Mouse (Mus musculus): ENCODE data around the gene H2afz. TPM values are rescaled to one million over a fixed set of nuclear protein-coding genes. Genes with fewer than 3 reads are reported as not detected.

H2afz gene
- total and polyA plus RNA-seq, 2 experiments from 2014 or later, result 327 to 609 TPM

GRCm38 (mm10) chr3:137831156-137831555, 33.1 kb upstream of the H2afz start:
- no peaks in the 10 kb centered on the region; the same call in 1 of the 2 replicates for H3K36me3 ChIP-seq (ENCODE audit: insufficient read depth, low read length)
- H3K9me3 ChIP-seq (ENCODE audit: low read length), result no peaks in the 10 kb centered on the region
- no peak overlapping the region for H3K9ac ChIP-seq (replicated peaks; ENCODE audit: low read length, poor library complexity, severe bottlenecking)
- no peak for TF ChIP-seq CTCF (IDR thresholded peaks at IDR 0.05)
- H3K27ac ChIP-seq (ENCODE audit: low read depth, low read length), result no peak overlapping the region
- ATAC-seq (ENCODE audit: low FRiP score) (no peak), DNase-seq (ENCODE audit: low spot score) (no peak)
- no peak overlapping the region for H3K4me2 ChIP-seq (ENCODE audit: low read depth, low read length, poor library complexity, severe bottlenecking)
- no peaks in the 10 kb centered on the region for H3K4me1 ChIP-seq (ENCODE audit: insufficient read depth, low read length)
- H3K27me3 ChIP-seq (ENCODE audit: insufficient read depth, low read length), result no peaks in the 10 kb centered on the region
- WGBS, result 85% methylated on average over 2 of the region's 2 CpGs
- no peak overlapping the region for H3K4me3 ChIP-seq (ENCODE audit: low read depth, low read length)

GRCm38 (mm10) chr3:137833128-137833527, 31.2 kb upstream of the H2afz start:
- DNase-seq (ENCODE audit: low spot score), result no peak
- Histone ChIP-seq H3K27ac (ENCODE audit: low read depth, low read length) (no peak overlapping the region), H3K4me1 (ENCODE audit: insufficient read depth, low read length) (no peaks in the 10 kb centered on the region), H3K4me3 (ENCODE audit: low read depth, low read length) (no peak overlapping the region), H3K27me3 (ENCODE audit: insufficient read depth, low read length) (no peaks in the 10 kb centered on the region), H3K9ac (replicated peaks; ENCODE audit: low read length, poor library complexity, severe bottlenecking) (no peak overlapping the region), H3K9me3 (ENCODE audit: low read length) (no peaks in the 10 kb centered on the region), H3K4me2 (ENCODE audit: low read depth, low read length, poor library complexity, severe bottlenecking) (no peak overlapping the region), H3K36me3 (ENCODE audit: insufficient read depth, low read length) (no peaks in the 10 kb centered on the region; the same call in 1 of the 2 replicates)
- no peak for TF ChIP-seq CTCF (IDR thresholded peaks at IDR 0.05)
- no peak for ATAC-seq (ENCODE audit: low FRiP score)

GRCm38 (mm10) chr3:137833698-137834097, 30.6 kb upstream of the H2afz start:
- no peak overlapping the region for H3K9ac ChIP-seq (replicated peaks; ENCODE audit: low read length, poor library complexity, severe bottlenecking)
- H3K27me3 ChIP-seq (ENCODE audit: insufficient read depth, low read length), result no peaks in the 10 kb centered on the region
- DNase-seq (ENCODE audit: low spot score) (no peak), ATAC-seq (ENCODE audit: low FRiP score) (no peak)
- WGBS, result 87% methylated on average over 4 of the region's 4 CpGs
- H3K9me3 ChIP-seq (ENCODE audit: low read length), result no peaks in the 10 kb centered on the region
- no peak overlapping the region for H3K27ac ChIP-seq (ENCODE audit: low read depth, low read length)
- no peaks in the 10 kb centered on the region; the same call in 1 of the 2 replicates for H3K36me3 ChIP-seq (ENCODE audit: insufficient read depth, low read length)
- TF ChIP-seq CTCF (IDR thresholded peaks at IDR 0.05), result no peak
- H3K4me3 ChIP-seq (ENCODE audit: low read depth, low read length), result no peak overlapping the region
- H3K4me1 ChIP-seq (ENCODE audit: insufficient read depth, low read length), result no peaks in the 10 kb centered on the region
- no peak overlapping the region for H3K4me2 ChIP-seq (ENCODE audit: low read depth, low read length, poor library complexity, severe bottlenecking)

GRCm38 (mm10) chr3:137836543-137836942, 27.7 kb upstream of the H2afz start:
- 79% methylated on average over 1 of the region's 1 CpGs for WGBS
- Histone ChIP-seq H3K27me3 (ENCODE audit: insufficient read depth, low read length) (no peaks in the 10 kb centered on the region), H3K4me1 (ENCODE audit: insufficient read depth, low read length) (no peaks in the 10 kb centered on the region), H3K9ac (replicated peaks; ENCODE audit: low read length, poor library complexity, severe bottlenecking) (no peak overlapping the region), H3K4me2 (ENCODE audit: low read depth, low read length, poor library complexity, severe bottlenecking) (no peak overlapping the region), H3K27ac (ENCODE audit: low read depth, low read length) (no peak overlapping the region), H3K4me3 (ENCODE audit: low read depth, low read length) (no peak overlapping the region), H3K9me3 (ENCODE audit: low read length) (no peaks in the 10 kb centered on the region), H3K36me3 (ENCODE audit: insufficient read depth, low read length) (no peaks in the 10 kb centered on the region; the same call in 1 of the 2 replicates)
- DNase-seq (ENCODE audit: low spot score), result no peak
- no peak for ATAC-seq (ENCODE audit: low FRiP score)
- no peak for TF ChIP-seq CTCF (IDR thresholded peaks at IDR 0.05)

- Histone ChIP-seq H3K4me3 (ENCODE audit: low read depth, low read length) (no peak overlapping the region), H3K4me1 (ENCODE audit: insufficient read depth, low read length) (no peaks in the 10 kb centered on the region), H3K9ac (replicated peaks; ENCODE audit: low read length, poor library complexity, severe bottlenecking) (no peak overlapping the region), H3K27ac (ENCODE audit: low read depth, low read length) (no peak overlapping the region), H3K9me3 (ENCODE audit: low read length) (no peaks in the 10 kb centered on the region), H3K36me3 (ENCODE audit: insufficient read depth, low read length) (no peaks in the 10 kb centered on the region; the same call in 1 of the 2 replicates), H3K27me3 (ENCODE audit: insufficient read depth, low read length) (no peaks in the 10 kb centered on the region), H3K4me2 (ENCODE audit: low read depth, low read length, poor library complexity, severe bottlenecking) (no peak overlapping the region)
- DNase-seq (ENCODE audit: low spot score), result no peak
- TF ChIP-seq CTCF (IDR thresholded peaks at IDR 0.05), result no peak
- ATAC-seq (ENCODE audit: low FRiP score), result no peak
Measured at GRCm38 (mm10) chr3:137838160-137838559, 26.1 kb upstream of the H2afz start.

GRCm38 (mm10) chr3:137842944-137843343, 21.3 kb upstream of the H2afz start:
- Histone ChIP-seq H3K27me3 (ENCODE audit: insufficient read depth, low read length) (no peaks in the 10 kb centered on the region), H3K4me3 (ENCODE audit: low read depth, low read length) (no peak overlapping the region), H3K27ac (ENCODE audit: low read depth, low read length) (no peak overlapping the region), H3K9ac (replicated peaks; ENCODE audit: low read length, poor library complexity, severe bottlenecking) (no peak overlapping the region), H3K36me3 (ENCODE audit: insufficient read depth, low read length) (no peaks in the 10 kb centered on the region), H3K4me1 (ENCODE audit: insufficient read depth, low read length) (no peaks in the 10 kb centered on the region), H3K9me3 (ENCODE audit: low read length) (no peaks in the 10 kb centered on the region), H3K4me2 (ENCODE audit: low read depth, low read length, poor library complexity, severe bottlenecking) (no peak overlapping the region)
- TF ChIP-seq CTCF (IDR thresholded peaks at IDR 0.05), result no peak
- DNase-seq (ENCODE audit: low spot score) (no peak), ATAC-seq (ENCODE audit: low FRiP score) (no peak)
- 88% methylated on average over 1 of the region's 1 CpGs for WGBS
